Mouse (Mus musculus): ENCODE measurements at regions not wholly inside any gene's neighbourhood (a gene's known extent, or its start where the extent isn't known, plus 50 kb on each side); places are given as distances from the start of the nearest gene placed in this dataset.

GRCm38 (mm10) chr12:15586706-15587442, 229.8 kb downstream of the Trib2 start:
- no peak overlapping the region for H3K4me3 ChIP-seq (ENCODE audit: insufficient read depth, low read length)
- no peak overlapping the region for H3K27ac ChIP-seq (ENCODE audit: insufficient read depth, low read depth, low read length)
- no peaks in the 10 kb centered on the region for H3K4me1 ChIP-seq (ENCODE audit: control insufficient read depth, insufficient read depth, low read length)
- TF ChIP-seq POLR2A (IDR thresholded peaks at IDR 0.05; ENCODE audit: borderline replicate concordance, low read depth, low read length) (no peak), CTCF (IDR thresholded peaks at IDR 0.05; ENCODE audit: low read depth, low read length) (no peak)

GRCm38 (mm10) chr12:15585845-15586244, 230.9 kb downstream of the Trib2 start:
- H3K4me3 ChIP-seq (ENCODE audit: insufficient read depth, low read length) = no peak overlapping the region
- TF ChIP-seq CTCF (IDR thresholded peaks at IDR 0.05; ENCODE audit: low read depth, low read length) (no peak), POLR2A (IDR thresholded peaks at IDR 0.05; ENCODE audit: borderline replicate concordance, low read depth, low read length) (no peak)
- no peaks in the 10 kb centered on the region for H3K4me1 ChIP-seq (ENCODE audit: control insufficient read depth, insufficient read depth, low read length)
- no peak overlapping the region for H3K27ac ChIP-seq (ENCODE audit: insufficient read depth, low read depth, low read length)

- no peak overlapping the region for H3K4me3 ChIP-seq (ENCODE audit: insufficient read depth, low read length)
- H3K27ac ChIP-seq (ENCODE audit: insufficient read depth, low read depth, low read length) = no peak overlapping the region
- TF ChIP-seq POLR2A (IDR thresholded peaks at IDR 0.05; ENCODE audit: borderline replicate concordance, low read depth, low read length) (no peak), CTCF (IDR thresholded peaks at IDR 0.05; ENCODE audit: low read depth, low read length) (no peak)
- H3K4me1 ChIP-seq (ENCODE audit: control insufficient read depth, insufficient read depth, low read length) = no peaks in the 10 kb centered on the region
These were observed 232.0 kb downstream of the Trib2 start for GRCm38 (mm10) chr12:15584721-15585120.

- no peak for TF ChIP-seq POLR2A (IDR thresholded peaks at IDR 0.05; ENCODE audit: borderline replicate concordance, low read depth, low read length)
- TF ChIP-seq CTCF (IDR thresholded peaks at IDR 0.05; ENCODE audit: low read depth, low read length) = no peak
- Histone ChIP-seq H3K27ac (ENCODE audit: insufficient read depth, low read depth, low read length) (no peak overlapping the region), H3K4me1 (ENCODE audit: control insufficient read depth, insufficient read depth, low read length) (peaks cover 4% of the 10 kb centered on the region; the same call in 1 of the 2 replicates), H3K4me3 (ENCODE audit: insufficient read depth, low read length) (no peak overlapping the region)
These were observed 250.0 kb downstream of the Trib2 start for GRCm38 (mm10) chr12:15566785-15567109.

- Histone ChIP-seq H3K27ac (ENCODE audit: insufficient read depth, low read depth, low read length) (no peak overlapping the region), H3K4me1 (ENCODE audit: control insufficient read depth, insufficient read depth, low read length) (peaks cover 4% of the 10 kb centered on the region; the same call in 1 of the 2 replicates), H3K4me3 (ENCODE audit: insufficient read depth, low read length) (no peak overlapping the region)
- no peak for TF ChIP-seq CTCF (IDR thresholded peaks at IDR 0.05; ENCODE audit: low read depth, low read length)
- TF ChIP-seq POLR2A (IDR thresholded peaks at IDR 0.05; ENCODE audit: borderline replicate concordance, low read depth, low read length) = no peak
These were observed 250.6 kb downstream of the Trib2 start for GRCm38 (mm10) chr12:15565941-15566784.

GRCm38 (mm10) chr12:15562826-15563225, 253.9 kb downstream of the Trib2 start:
- H3K27ac ChIP-seq (ENCODE audit: insufficient read depth, low read depth, low read length) = no peak overlapping the region
- no peak overlapping the region for H3K4me3 ChIP-seq (ENCODE audit: insufficient read depth, low read length)
- peaks cover 4% of the 10 kb centered on the region; the same call in 1 of the 2 replicates for H3K4me1 ChIP-seq (ENCODE audit: control insufficient read depth, insufficient read depth, low read length)
- TF ChIP-seq CTCF (IDR thresholded peaks at IDR 0.05; ENCODE audit: low read depth, low read length) (no peak), POLR2A (IDR thresholded peaks at IDR 0.05; ENCODE audit: borderline replicate concordance, low read depth, low read length) (no peak)

GRCm38 (mm10) chr12:15555471-15555870, 261.3 kb downstream of the Trib2 start:
- TF ChIP-seq POLR2A (IDR thresholded peaks at IDR 0.05; ENCODE audit: borderline replicate concordance, low read depth, low read length) (no peak), CTCF (IDR thresholded peaks at IDR 0.05; ENCODE audit: low read depth, low read length) (no peak)
- Histone ChIP-seq H3K4me1 (ENCODE audit: control insufficient read depth, insufficient read depth, low read length) (no peaks in the 10 kb centered on the region), H3K27ac (ENCODE audit: insufficient read depth, low read depth, low read length) (no peak overlapping the region), H3K4me3 (ENCODE audit: insufficient read depth, low read length) (no peak overlapping the region)

GRCm38 (mm10) chr12:15553681-15554007, 263.1 kb downstream of the Trib2 start:
- Histone ChIP-seq H3K4me1 (ENCODE audit: control insufficient read depth, insufficient read depth, low read length) (no peaks in the 10 kb centered on the region), H3K4me3 (ENCODE audit: insufficient read depth, low read length) (no peak overlapping the region), H3K27ac (ENCODE audit: insufficient read depth, low read depth, low read length) (no peak overlapping the region)
- TF ChIP-seq CTCF (IDR thresholded peaks at IDR 0.05; ENCODE audit: low read depth, low read length) (no peak), POLR2A (IDR thresholded peaks at IDR 0.05; ENCODE audit: borderline replicate concordance, low read depth, low read length) (no peak)

- no peak overlapping the region for H3K27ac ChIP-seq (ENCODE audit: insufficient read depth, low read depth, low read length)
- no peak overlapping the region for H3K4me3 ChIP-seq (ENCODE audit: insufficient read depth, low read length)
- TF ChIP-seq POLR2A (IDR thresholded peaks at IDR 0.05; ENCODE audit: borderline replicate concordance, low read depth, low read length) (no peak), CTCF (IDR thresholded peaks at IDR 0.05; ENCODE audit: low read depth, low read length) (no peak)
These were observed 263.6 kb downstream of the Trib2 start for GRCm38 (mm10) chr12:15552979-15553680.

More at GRCm38 (mm10) chr12:15552979-15553680, 263.6 kb downstream of the Trib2 start:
- no peaks in the 10 kb centered on the region for H3K4me1 ChIP-seq (ENCODE audit: control insufficient read depth, insufficient read depth, low read length)
